Mouse (Mus musculus): Measurements from ENCODE around the gene Selenot.
"Not testable (repeated sequence)": the region's sequence is repeated elsewhere in the genome, so short reads cannot be mapped to it uniquely, and the experiment has no call there.

The Selenot gene

GRCm38 (mm10) chr3:58576137-58577066 lies at the start of gene Selenot:
Selenot (plus strand) TSS chr3:58576636.
- DNase-seq: peak; percentile 95 to 96

- no peak for DNase-seq
Measured at GRCm38 (mm10) chr3:58536573-58536972, 39.9 kb upstream of the Selenot start.

- DNase-seq: no peak
Measured at GRCm38 (mm10) chr3:58552001-58552811, 24.2 kb upstream of the Selenot start.

- no peak for DNase-seq
Measured at GRCm38 (mm10) chr3:58556649-58557048, 19.8 kb upstream of the Selenot start.

- no peak for DNase-seq
Measured at GRCm38 (mm10) chr3:58559887-58560286, 16.5 kb upstream of the Selenot start.

DNA sequence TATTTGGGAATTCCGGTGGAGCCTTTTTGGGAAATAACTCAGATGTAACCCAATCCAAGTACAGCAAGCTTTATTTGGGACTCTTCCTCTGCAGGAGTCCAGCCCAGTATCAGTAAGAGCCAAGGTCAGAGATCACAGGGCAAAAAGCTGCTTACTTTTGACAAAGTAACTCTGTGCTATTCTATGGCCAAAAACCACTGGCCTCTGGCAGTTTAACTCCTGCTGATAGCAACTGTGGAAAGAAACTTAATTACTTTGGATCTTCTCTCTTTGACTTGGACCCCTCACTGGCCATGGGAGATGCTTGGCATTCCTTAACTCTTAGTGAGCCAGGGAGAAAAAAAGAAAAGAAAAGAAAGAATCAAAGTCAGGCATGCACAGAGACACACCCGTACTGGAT lies 15.0 kb upstream of the Selenot start:
- DNase-seq: no peak

DNA sequence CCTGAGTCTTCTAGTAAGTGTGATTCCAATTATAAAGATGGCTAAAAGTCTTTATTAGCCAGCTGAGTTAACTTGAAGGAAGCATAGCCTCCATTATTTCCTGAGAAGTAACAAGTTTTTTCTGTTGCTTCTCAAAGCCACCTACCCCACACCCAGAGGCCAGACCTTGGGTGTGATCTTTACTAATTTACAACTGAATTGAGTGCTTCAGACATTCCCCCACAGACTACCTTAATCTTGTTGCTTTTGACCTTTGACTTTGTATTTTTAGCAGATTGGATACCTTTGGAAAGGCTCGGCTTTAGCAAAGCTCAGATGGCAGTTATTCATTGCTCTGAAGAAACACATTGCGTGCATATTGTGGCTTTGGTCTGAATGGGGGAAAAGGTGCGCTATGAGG lies 5.6 kb upstream of the Selenot start:
- no peak for DNase-seq

DNA sequence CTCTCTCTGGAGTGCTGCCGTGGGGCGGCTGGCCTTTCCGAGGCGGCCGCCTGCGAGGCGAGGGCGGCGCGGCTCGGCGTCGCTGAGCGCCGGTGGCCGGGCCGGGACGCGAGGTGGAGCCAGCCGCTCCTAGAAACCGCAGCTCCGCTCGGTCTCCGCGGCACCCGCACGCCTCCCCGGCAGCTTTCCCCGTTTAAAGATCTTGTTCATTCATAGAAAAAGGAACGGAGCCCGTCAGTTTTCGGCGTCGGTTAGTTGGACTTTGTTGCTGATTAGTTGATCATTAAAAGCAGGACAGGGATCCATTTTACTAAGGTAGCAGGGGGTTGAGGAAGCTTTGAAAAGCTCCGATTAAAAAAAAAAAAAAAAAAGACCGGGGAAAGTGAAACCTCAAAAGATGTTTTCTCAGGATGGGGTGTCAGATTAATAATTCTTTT lies 649 bp downstream of the Selenot start:
- peak; percentile 51 to 67 for DNase-seq

- DNase-seq: peak in 1 of 2 experiments; percentile 43
Measured at GRCm38 (mm10) chr3:58577506-58578050, 1.1 kb downstream of the Selenot start.

DNA sequence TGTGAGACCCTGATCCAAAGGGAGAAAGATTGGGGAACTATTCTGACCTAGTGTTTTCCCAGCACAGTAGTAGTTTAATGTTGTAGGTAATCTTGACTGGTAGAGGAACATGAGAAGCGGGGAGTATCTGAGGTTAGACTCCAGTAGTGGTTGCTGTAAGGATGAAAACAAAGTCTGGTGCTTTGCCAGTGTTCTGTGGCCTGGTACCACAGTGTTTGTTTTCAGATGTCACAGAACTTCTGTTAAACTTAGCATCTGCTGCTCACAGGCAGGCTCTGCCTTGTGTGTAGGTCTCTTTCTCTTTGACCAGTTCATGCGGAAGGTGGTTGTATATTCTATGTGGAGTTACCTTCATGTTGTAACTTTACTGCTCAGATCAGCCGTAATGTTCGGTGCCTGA lies 5.1 kb downstream of the Selenot start:
- no peak for DNase-seq

DNA sequence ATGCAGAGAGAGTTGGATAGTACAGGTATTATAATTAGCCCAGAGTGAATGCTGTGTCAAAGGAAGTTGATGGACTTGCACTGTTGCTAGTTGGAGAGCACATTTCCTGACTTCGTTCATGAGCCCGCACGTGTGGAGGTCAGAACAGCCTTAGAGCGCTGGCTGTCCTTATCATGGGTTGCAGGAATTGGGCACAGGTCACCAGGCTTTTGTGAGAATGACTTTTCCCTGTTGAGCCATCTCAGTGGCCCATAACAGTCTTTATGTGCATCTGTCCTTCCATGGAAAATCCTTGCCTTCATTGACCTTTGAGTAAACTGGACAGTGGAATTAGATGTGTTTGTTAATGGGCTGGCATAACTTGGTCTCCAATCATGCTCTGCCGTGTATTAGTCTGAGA lies 5.9 kb downstream of the Selenot start:
- DNase-seq: no peak

DNA sequence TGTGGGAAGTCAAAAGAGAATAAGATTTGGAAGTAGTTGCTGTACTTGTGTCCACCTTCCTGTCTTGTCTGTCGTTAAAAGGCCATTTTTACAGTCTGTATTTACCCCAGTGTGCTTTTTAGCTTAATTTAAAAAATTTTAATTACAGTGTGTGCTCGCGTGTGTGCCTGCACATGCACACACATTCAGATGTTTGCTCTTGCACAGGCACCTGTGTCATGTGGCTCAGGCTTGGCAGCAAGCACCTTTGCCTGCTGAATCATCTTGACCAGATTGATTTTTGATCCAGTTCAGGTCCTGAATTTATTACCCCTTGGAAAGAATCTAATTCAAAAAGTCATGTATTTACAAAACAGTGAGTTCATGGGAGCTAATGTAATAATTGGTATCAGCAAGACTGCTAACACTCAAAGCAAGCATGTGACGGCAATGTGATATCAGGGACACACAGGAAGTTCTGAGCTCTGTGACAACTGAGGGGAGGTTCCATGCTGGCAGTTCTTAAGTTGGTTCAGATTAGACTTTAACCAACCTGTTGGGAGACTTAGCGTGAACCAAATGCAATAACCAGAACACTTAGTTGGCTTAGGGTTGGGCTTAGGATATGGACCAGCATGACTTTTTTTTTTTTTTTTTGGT lies 6.5 kb downstream of the Selenot start:
- DNase-seq: peak; percentile 39 to 54

DNA sequence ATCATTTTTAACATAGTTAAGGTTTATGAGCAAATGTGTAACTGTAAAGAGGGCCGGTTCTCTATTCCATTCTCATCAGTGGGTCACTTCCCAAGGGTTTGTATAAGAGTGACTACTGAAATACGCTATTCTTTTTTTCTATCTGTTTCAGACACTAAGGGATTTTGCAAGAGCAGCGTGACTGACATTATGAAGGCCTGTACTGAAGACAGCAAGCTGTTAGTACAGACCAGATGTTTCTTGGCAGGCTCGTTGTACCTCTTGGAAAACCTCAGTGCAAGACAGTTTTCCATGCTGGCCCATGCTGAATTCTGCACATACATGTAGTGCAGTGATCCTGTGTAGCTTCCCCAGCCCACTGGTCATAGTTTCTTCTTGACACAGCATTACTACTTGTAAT lies 14.1 kb downstream of the Selenot start:
- not testable (repeated sequence) for DNase-seq

DNA sequence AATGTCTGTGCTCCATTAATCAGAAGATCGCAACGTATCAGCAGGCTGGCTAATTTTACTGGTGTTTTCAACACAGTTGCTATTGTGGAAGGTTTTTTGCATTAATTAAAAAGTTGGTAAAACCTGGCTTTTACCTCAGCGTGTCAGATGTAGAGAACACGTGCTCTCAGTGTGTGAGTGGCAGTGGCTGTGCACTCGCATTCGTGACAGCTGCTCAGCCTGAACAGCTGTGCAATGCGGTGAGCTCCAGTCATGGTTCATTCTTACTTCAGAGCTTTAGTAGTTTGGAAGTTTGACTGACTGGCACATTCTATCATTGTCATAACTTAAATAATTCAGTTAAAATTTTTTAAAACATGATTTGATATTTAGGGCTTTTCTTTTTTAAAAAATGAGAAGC lies 16.2 kb downstream of the Selenot start:
- DNase-seq: not testable (repeated sequence)

DNA sequence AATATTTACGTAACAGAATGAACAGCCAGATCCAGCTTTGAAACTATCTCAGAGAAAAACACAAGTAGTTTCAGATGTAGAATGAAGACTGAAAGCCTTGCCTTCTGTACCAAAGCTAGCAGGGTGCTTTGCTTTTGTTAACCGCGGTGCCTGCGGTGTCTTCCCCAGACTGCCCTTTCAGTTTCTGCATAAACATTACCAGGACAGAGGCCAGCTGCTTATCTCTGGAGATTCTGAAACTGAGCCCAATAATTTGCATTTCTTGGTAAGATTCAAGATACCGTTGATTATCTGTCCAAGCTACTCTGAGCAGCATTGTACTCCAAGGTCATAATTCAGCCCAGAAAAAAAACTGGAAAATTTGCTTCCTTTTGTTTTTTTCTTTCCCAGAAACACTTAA lies 17.2 kb downstream of the Selenot start:
- DNase-seq: no peak

DNA sequence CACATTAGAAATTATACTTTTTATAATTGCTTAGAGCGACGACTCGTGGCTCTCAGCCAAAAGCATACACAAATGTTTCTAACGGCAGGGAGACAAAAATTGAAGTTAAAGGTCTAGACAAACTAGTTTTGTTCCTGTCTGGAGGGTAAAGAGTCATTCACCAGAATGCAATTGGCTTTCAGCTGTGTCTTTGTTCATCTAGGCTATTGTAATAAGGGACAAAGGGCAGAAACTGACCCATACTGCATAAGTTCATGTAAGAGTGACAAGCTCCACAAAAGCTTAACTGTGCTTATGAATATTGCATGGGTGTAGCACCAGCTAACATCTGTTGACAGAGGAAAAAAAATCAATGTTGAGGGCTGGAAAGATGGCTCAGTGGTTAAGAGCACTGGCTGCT lies 32.1 kb downstream of the Selenot start:
- DNase-seq: no peak

GRCm38 (mm10) chr3:58609985-58610384 lies 33.5 kb downstream of the Selenot start:
- no peak for DNase-seq

DNA sequence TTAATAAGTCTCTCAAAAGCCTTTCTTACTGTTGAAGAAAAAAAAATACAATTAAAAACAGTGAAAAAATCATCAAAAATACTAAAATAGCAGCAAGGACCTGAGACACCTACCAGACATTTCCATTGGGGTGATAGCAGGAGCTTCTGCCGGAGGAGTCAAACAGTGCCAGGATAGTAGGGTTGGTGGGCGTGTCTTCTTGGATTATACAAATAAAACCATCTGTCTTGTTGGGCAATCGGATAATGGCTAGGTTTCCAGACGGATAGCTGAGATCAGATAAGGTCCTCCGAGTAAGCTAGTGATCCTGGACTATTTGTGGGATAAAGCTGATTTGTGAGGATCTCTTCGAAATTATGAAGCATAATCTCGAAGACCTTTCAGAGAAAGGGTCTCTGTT lies 44.6 kb downstream of the Selenot start:
- DNase-seq: no peak

DNA sequence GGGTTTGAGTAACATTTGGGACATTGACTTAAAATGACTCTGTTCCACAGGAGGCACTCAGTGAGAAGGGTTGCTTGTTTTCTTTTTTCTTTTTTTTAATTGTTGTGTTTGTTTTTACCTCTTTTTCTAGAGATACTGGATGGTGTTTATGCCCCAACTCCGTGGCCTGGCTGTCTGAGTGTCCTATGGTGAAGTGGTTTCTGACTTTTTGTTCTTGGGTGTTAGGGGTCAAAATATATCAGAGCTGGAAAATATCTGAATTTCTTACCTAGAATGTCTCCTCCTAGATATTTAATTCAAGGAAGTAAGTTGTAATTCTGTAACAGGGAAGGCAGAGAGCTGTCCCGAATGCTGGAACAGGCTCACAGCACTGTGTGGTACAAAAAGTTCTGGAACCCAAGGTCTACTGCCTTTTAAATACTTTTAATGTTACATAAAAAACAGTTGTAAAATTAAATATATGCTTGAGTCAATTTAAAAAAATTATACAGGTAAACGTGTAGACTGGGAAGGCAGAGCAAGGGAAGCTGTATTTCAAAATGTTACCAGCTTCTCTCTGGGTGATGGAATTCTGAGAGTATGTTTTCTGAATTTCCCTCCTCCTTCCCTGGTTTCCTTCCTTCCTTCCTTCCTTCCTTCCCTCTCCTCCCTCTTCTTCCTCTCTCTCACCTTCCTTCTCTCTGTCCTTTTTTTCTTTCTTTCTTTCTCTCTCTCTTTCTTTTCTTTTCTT lies 46.4 kb downstream of the Selenot start:
- no peak for DNase-seq

GRCm38 (mm10) chr3:58624981-58625380 lies 48.5 kb downstream of the Selenot start:
- DNase-seq: no peak

DNA sequence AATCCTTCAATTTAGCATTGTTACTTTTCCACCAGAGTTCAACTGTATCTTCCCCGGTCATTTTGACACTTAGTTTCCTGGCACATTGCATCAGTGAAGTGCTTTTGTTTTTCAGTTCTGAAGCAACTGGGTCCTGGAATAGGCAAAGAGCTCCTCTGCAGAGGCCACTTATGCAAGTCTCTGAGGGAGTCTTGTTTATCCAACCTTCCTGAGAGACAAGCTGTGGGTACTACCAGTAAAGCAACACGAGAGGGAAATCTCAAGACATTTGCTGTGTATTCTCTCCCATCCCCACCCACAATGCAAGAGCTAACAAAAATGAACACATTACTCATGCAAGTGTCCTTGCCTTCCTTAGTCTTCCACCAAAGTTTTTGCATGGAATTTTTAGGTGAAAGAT lies 55.3 kb downstream of the Selenot start:
- DNase-seq: no peak
